In the genomic region with DNA sequence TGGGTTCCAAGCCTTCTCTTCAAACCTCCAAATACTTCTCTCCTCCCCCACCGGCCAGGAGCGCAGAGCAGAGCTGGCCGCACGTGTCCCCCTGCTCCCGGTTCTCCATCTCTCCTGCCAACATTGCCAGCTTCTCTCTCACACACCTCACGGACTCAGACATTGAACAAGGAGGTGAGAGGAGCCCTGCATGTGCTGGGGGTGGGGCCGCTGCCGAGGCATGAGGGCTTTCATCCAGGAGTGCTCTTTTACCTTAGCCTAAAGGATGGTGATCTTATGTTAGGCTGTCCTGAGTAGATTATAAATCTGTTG, we compare ENCODE assay signal across 20 mouse cellular contexts. TPM values are rescaled to one million over a fixed set of nuclear protein-coding genes. Genes with fewer than 3 reads are reported as not detected.
DNase-seq lines count a peak whose midpoint lies in the region; ATAC-seq and TF ChIP-seq lines count a peak whose summit lies in the region.
"Had no signal": no experiment of that assay in that cellular context is flagged by ENCODE, and none has a peak within 500 bp of the region (broad histone marks: within the 10 kb centered on the region; RNA-seq: fewer than 3 reads in every experiment).

No protein-coding gene starts in this region.

- H3K4me2 ChIP-seq in heart, embryonic 11.5 days: peak overlapping the region; percentile 41
- peak overlapping the region; percentile 34; the same call in 1 of the 2 replicates for H3K4me2 ChIP-seq in liver, embryonic 11.5 days
- H3K4me2 ChIP-seq in intestine, postnatal 0 days (replicated peaks; ENCODE audit: low read depth): peak overlapping the region; percentile 17; the same call in 1 of the 2 replicates
- H3K4me2 ChIP-seq in midbrain, embryonic 11.5 days: no peak overlapping the region
- H3K4me2 ChIP-seq: forebrain, embryonic 12.5 days had no signal

- TF ChIP-seq CTCF in intestine, postnatal 0 days (IDR thresholded peaks at IDR 0.05; ENCODE audit: low read depth): no peak

- ATAC-seq in heart, embryonic 11.5 days (replicated peaks; ENCODE audit: insufficient number of reproducible peaks, low FRiP score, low TSS enrichment): no peak
- ATAC-seq in liver, embryonic 11.5 days (replicated peaks; ENCODE audit: low FRiP score): no peak
- 0 out of 2 replicates have a peak, but pooled peaks have one; percentile 10 for ATAC-seq in intestine, postnatal 0 days
- no peak for ATAC-seq in granulocyte monocyte progenitor cell, adult 5-6 weeks (replicated peaks; ENCODE audit: poor library complexity, severe bottlenecking)
- ATAC-seq in midbrain, embryonic 11.5 days (ENCODE audit: low FRiP score): no peak
- ATAC-seq: hindbrain, postnatal 0 days had no signal

- H3K4me3 ChIP-seq in heart, embryonic 11.5 days (ENCODE audit: low read depth, low read length): no peak overlapping the region
- H3K4me3 ChIP-seq in liver, embryonic 11.5 days (ENCODE audit: low read depth, low read length): no peak overlapping the region
- no peak overlapping the region for H3K4me3 ChIP-seq in intestine, postnatal 0 days (ENCODE audit: low read depth, low read length)
- H3K4me3 ChIP-seq in midbrain, embryonic 11.5 days (ENCODE audit: low read depth, low read length): no peak overlapping the region
- H3K4me3 ChIP-seq: forebrain, embryonic 12.5 days; layer of hippocampus, adult 2 months had no signal

- no peak overlapping the region for H3K9ac ChIP-seq in heart, embryonic 11.5 days (ENCODE audit: low read depth, low read length)
- H3K9ac ChIP-seq in liver, embryonic 11.5 days (ENCODE audit: low read depth, low read length): no peak overlapping the region
- no peak overlapping the region for H3K9ac ChIP-seq in intestine, postnatal 0 days (ENCODE audit: low read depth, low read length)
- no peak overlapping the region for H3K9ac ChIP-seq in midbrain, embryonic 11.5 days (ENCODE audit: low read length)
- H3K9ac ChIP-seq: forebrain, embryonic 12.5 days had no signal

- no peaks in the 10 kb centered on the region for H3K27me3 ChIP-seq in heart, embryonic 11.5 days (ENCODE audit: control insufficient read depth, insufficient read depth, low read length)
- no peaks in the 10 kb centered on the region for H3K27me3 ChIP-seq in liver, embryonic 11.5 days (replicated peaks; ENCODE audit: control insufficient read depth, insufficient read depth, low read length)
- no peaks in the 10 kb centered on the region for H3K27me3 ChIP-seq in intestine, postnatal 0 days (replicated peaks; ENCODE audit: control insufficient read depth, insufficient read depth, low read length)
- no peaks in the 10 kb centered on the region for H3K27me3 ChIP-seq in midbrain, embryonic 11.5 days (ENCODE audit: control insufficient read depth, insufficient read depth, low read length)
- H3K27me3 ChIP-seq: forebrain, embryonic 12.5 days had no signal

- H3K4me1 ChIP-seq in heart, embryonic 11.5 days (ENCODE audit: control insufficient read depth, insufficient read depth, low read length): peaks cover 12% of the 10 kb centered on the region
- peaks cover 9% of the 10 kb centered on the region for H3K4me1 ChIP-seq in liver, embryonic 11.5 days (replicated peaks; ENCODE audit: control insufficient read depth, insufficient read depth, low read length)
- H3K4me1 ChIP-seq in intestine, postnatal 0 days (replicated peaks; ENCODE audit: control insufficient read depth, insufficient read depth, low read length): no peaks in the 10 kb centered on the region
- H3K4me1 ChIP-seq in midbrain, embryonic 11.5 days (ENCODE audit: control insufficient read depth, insufficient read depth, low read length): no peaks in the 10 kb centered on the region
- H3K4me1 ChIP-seq: forebrain, embryonic 12.5 days had no signal

- H3K27ac ChIP-seq in heart, embryonic 11.5 days (ENCODE audit: low read depth, low read length): no peak overlapping the region
- no peak overlapping the region for H3K27ac ChIP-seq in liver, embryonic 11.5 days (ENCODE audit: low read depth, low read length)
- H3K27ac ChIP-seq in intestine, postnatal 0 days (ENCODE audit: low read depth, low read length): no peak overlapping the region
- H3K27ac ChIP-seq in midbrain, embryonic 11.5 days (ENCODE audit: low read depth, low read length): no peak overlapping the region
- H3K27ac ChIP-seq: forebrain, embryonic 12.5 days; hindbrain, postnatal 0 days; layer of hippocampus, adult 2 months had no signal

- no peak for DNase-seq in heart, postnatal 4 days
- no peak for DNase-seq in liver, embryonic 11.5 days (ENCODE audit: low spot score)
- DNase-seq in liver (no peak), ES-CJ7 (ENCODE audit: low read depth, low spot score) (peak; percentile 50)
- no peak for DNase-seq in midbrain, embryonic 11.5 days (ENCODE audit: low spot score, missing footprints)
- DNase-seq: adrenal gland, adult 8-10 months; cerebellum, adult 8-10 months; kidney, adult 8-10 months; kidney, postnatal 14 days; layer of hippocampus, postnatal 36 days; lung, postnatal 36 days; right cerebral cortex, postnatal 14 days had no signal

- 24% methylated on average over 8 of the region's 8 CpGs for whole genome bisulfite sequencing in heart, embryonic 11.5 days (ENCODE audit: insufficient replicate concordance)
- WGBS in liver, embryonic 11.5 days: 50% methylated on average over 8 of the region's 8 CpGs
- 28% methylated on average over 8 of the region's 8 CpGs for WGBS in intestine, postnatal 0 days
- 80% methylated on average over 8 of the region's 8 CpGs for WGBS in midbrain, embryonic 11.5 days

- H3K36me3 ChIP-seq in heart, embryonic 11.5 days (ENCODE audit: control insufficient read depth, insufficient read depth, low read length): peaks cover 5% of the 10 kb centered on the region
- peaks cover 4% of the 10 kb centered on the region; the same call in 1 of the 2 replicates for H3K36me3 ChIP-seq in liver, embryonic 11.5 days (ENCODE audit: control insufficient read depth, insufficient read depth, low read length)
- H3K36me3 ChIP-seq in intestine, postnatal 0 days (ENCODE audit: control insufficient read depth, insufficient read depth): peaks cover 44% of the 10 kb centered on the region
- H3K36me3 ChIP-seq in midbrain, embryonic 11.5 days (ENCODE audit: control insufficient read depth, insufficient read depth, low read length): peaks cover 7% of the 10 kb centered on the region

- no peaks in the 10 kb centered on the region for H3K9me3 ChIP-seq in heart, embryonic 11.5 days (replicated peaks; ENCODE audit: control insufficient read depth, low read length)
- no peaks in the 10 kb centered on the region for H3K9me3 ChIP-seq in liver, embryonic 11.5 days (ENCODE audit: control insufficient read depth, low read length)
- H3K9me3 ChIP-seq in intestine, postnatal 0 days (ENCODE audit: control insufficient read depth): no peaks in the 10 kb centered on the region
- no peaks in the 10 kb centered on the region for H3K9me3 ChIP-seq in midbrain, embryonic 11.5 days (ENCODE audit: control insufficient read depth, low read length)
- H3K9me3 ChIP-seq: forebrain, embryonic 12.5 days had no signal

RNA-seq across cellular contexts. Expression of a gene that starts 6.9 kb away (rescaled TPM):
- 0.63 and 0.79 TPM in 2 replicates for polyA plus RNA-seq in heart, embryonic 11.5 days (2014; fragmentation: Nextera tagmentation; extraction: Ambion mirVana)
- under 1 TPM; 0.07 TPM for total RNA-seq in heart, postnatal 4 days (2021)
- polyA plus RNA-seq in liver, embryonic 11.5 days (2014; fragmentation: Nextera tagmentation; extraction: Ambion mirVana): 1.3 and 1.6 TPM in 2 replicates
- polyA plus RNA-seq in intestine, postnatal 0 days (2015; fragmentation: Nextera tagmentation; extraction: Ambion mirVana): 0.13 and 0.16 TPM in 2 replicates
- 3.5 and 4.4 TPM in 2 replicates for total RNA-seq in granulocyte monocyte progenitor cell, adult 5-6 weeks (2014; fragmentation: Nextera tagmentation)
- 1.3 and 1.9 TPM in 2 replicates for total RNA-seq in granulocyte monocyte progenitor cell, adult 5-6 weeks (2017)
- not detected in 2 replicates for polyA plus RNA-seq in midbrain, embryonic 11.5 days (2014; fragmentation: Nextera tagmentation; extraction: Ambion mirVana)
- total RNA-seq: gastrocnemius, adult 8-10 months; midbrain, postnatal 0 days had no signal

RNA-seq across cellular contexts. Expression of a gene that starts 40.2 kb away (rescaled TPM):
- polyA plus RNA-seq in heart, embryonic 11.5 days (2014; fragmentation: Nextera tagmentation; extraction: Ambion mirVana): 12.1 and 13.2 TPM in 2 replicates
- 10 to 100 TPM; 24.1 to 26.0 TPM for total RNA-seq in heart, postnatal 4 days (2021)
- 7.5 and 8.9 TPM in 2 replicates for polyA plus RNA-seq in liver, embryonic 11.5 days (2014; fragmentation: Nextera tagmentation; extraction: Ambion mirVana)
- polyA plus RNA-seq in intestine, postnatal 0 days (2015; fragmentation: Nextera tagmentation; extraction: Ambion mirVana): 10.7 and 12.5 TPM in 2 replicates
- 1.4 and 6.1 TPM in 2 replicates for total RNA-seq in granulocyte monocyte progenitor cell, adult 5-6 weeks (2014; fragmentation: Nextera tagmentation)
- 1.1 and 3.3 TPM in 2 replicates for total RNA-seq in granulocyte monocyte progenitor cell, adult 5-6 weeks (2017)
- 13.1 TPM in 2 replicates for polyA plus RNA-seq in midbrain, embryonic 11.5 days (2014; fragmentation: Nextera tagmentation; extraction: Ambion mirVana)
